Mouse (Mus musculus) right cerebral cortex, postnatal 10 days (tissue): ENCODE measurements at regions not wholly inside any gene's neighbourhood (a gene's known extent, or its start where the extent isn't known, plus 50 kb on each side); places are given as distances from the start of the nearest gene placed in this dataset.

Experiments
- DNase-seq, 2 experiments: peaks; one replicate each; pipeline ENCODE4 v3.0.0; 2021; ENCODE audit warnings: low spot score in 2 of 2

DNA sequence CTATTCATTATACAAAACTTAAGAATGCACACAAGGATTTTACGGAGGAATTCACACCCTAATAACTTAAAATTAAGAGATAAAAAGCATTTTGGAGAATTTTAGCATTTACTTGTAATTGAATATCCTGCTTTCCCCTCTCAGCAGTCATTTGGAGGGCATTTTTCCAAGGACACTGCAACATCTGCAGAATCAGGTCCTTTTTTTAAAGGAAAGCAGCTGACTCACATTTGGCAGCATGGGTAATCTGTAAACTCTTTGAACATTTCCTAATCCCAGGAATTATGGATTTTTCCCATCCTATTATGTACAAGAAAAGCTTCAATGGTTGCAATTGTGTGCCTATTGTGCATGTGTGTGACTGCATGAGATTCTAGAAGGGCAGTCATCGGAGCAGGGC lies 112.0 kb downstream of the Gm19410 start:
- no peak for DNase-seq

GRCm38 (mm10) chr8:35881810-35882209 lies 116.2 kb downstream of the Gm19410 start:
- DNase-seq = no peak

DNA sequence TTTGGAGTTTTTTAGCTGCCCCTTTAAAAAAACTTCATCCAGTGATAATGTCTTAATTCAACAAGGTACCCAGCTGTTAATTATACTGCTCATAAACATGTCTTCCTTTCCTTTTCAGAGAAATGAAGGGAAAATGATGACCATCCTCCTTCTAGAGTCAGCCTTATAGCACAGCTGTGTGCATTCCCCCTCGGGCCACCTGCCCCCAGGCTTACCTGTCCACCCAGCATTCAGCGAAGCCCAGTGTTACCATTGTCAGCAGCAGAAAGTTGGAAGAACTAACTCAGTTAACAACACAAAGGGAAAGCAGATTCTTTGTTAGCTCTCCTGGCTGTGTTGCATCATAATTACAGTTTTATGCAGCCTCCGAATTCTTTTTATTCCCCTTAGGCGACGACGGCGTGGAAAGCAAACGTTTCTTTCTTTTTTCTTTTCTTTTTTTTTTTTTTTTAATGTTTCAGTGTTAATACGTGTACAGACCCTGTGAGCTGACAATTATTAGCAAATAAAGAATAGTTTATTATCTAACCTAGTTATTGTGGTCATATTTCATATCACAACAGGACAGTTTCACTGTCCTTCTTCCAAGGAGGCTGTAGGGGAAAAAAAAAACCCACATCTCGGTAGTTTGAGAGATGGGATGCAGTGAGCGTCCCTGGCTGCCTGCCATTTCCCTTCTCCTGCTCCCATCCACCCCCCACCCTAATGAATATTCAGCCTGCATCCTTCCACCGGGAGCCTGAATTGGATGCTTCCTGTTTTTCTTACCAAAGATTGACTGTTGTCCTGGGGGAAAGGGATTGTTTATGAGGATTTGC lies 117.3 kb downstream of the Gm19410 start:
- peak; percentile 82 to 85 for DNase-seq

GRCm38 (mm10) chr8:35883456-35883780 lies 117.8 kb downstream of the Gm19410 start:
- no peak for DNase-seq

DNA sequence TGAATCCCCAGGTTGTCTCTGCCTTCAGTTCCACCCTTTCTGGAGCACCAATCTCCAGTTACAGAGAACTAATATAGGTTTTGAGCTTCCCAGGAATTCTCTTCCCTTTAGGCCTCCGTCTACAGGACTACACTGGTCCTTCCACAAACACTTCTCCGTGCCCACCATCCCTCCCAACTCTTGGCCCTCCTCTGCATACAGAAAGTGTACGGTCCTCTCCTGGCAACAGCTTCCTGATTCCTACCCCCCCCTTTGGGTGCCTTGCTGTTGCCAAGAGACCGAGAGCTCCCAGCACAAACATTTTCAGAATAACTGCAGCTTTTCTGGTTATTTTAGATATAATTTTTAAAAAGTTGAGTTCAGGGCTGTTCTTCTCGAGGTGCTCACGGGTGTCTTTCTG lies 119.0 kb downstream of the Gm19410 start:
- DNase-seq = peak; percentile 45 to 55

DNA sequence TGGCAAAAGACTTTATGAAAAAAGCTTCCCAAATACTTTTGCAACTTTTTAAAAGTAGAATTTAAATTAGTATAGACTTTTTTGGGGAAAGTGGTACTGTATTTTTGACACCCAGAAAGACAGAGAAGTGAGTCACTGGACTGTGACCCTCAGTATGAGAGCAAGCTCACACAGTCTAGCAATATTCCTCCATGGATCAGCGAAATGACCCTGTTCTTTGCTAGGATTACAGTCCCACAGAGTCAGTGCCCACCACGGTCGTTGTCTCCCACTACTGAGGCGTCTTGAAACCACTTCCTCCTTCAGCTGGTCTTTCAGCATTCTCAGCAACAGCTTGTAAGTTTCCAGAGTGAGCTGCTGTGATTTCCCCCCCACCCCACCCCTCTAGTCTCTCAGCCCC lies 124.5 kb downstream of the Gm19410 start:
- no peak for DNase-seq

GRCm38 (mm10) chr8:35891769-35892168 lies 126.2 kb downstream of the Gm19410 start:
- DNase-seq = no peak

- no peak for DNase-seq
Observed at GRCm38 (mm10) chr8:35898493-35898892, 132.9 kb downstream of the Gm19410 start.

DNA sequence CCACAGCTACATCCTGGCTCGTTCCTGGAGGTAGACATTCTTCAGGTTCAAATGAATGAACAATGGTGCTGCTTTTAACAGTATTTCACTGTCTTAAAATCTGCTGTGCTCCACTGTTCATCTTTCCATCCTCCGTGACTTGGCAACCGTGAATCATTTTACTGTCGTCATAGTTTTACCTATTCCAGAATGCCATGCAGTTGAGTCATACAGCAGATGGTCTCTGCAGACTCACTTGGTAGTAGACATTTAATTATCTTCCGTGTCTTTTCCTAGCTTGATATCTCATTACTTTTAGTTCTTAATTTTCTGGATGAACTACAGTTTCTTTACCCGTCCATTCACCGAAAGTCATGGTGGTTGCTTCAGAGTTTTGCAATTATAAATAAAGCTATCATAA lies 135.9 kb downstream of the Gm19410 start:
- peak in 1 of 2 experiments; percentile 37 for DNase-seq

- DNase-seq = no peak
Observed at GRCm38 (mm10) chr8:35904711-35905450, 139.3 kb downstream of the Gm19410 start.

- no peak for DNase-seq
Observed at GRCm38 (mm10) chr8:35907998-35908397, 142.4 kb downstream of the Gm19410 start.

GRCm38 (mm10) chr8:35912264-35912663 lies 146.7 kb downstream of the Gm19410 start:
- DNase-seq = no peak

DNA sequence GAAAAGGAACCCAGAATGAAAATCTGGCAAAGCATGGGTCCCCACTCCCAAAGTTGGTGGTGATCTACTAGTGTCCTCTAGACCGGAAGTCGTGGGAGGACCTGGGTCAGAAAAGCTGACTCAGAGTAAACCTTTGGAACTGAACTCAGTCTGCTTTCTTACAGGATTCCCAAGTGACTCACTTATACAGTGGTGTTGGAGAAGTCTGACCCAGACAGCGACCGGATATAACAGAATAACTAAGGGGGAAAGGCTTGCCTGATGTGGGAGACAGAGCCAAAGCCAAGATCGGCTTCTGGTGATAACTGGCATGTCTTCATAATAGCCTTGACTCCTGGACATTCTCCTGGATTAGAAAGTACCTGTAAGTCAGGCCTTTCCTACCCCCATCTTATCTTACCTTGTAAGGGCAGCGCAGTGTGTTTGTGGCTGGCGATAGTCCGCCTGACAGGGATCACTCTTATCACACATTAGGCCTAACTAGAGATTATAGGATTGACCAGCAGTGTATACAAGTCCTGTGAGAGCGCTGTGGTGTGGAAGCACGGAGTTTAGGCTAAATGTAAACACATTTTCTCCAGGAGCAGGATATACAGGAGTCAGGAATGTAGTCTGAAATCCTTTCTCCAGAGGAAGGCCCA lies 150.4 kb downstream of the Gm19410 start:
- no peak for DNase-seq

- DNase-seq = no peak
Observed at GRCm38 (mm10) chr8:35917573-35917972, 152.0 kb downstream of the Gm19410 start.

DNA sequence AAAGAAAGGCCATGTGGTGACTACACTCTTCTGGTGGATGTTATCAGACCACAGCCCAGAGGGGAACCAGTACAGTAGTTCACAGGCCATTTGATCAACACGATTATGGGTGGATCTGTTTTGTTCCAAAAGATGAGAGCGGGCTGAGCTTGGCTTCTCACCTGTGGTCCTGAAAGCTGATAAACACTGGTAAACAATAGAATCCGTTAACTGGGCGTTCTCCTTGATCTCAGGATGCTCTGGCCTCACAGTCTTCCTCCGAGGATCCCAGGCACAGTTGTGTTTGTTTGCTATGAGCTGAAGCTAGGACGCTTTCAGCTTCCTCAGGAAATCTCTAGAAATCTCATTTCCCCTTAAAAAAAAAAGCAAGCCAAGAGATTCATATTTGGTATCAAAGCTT lies 153.9 kb downstream of the Gm19410 start:
- DNase-seq = no peak

DNA sequence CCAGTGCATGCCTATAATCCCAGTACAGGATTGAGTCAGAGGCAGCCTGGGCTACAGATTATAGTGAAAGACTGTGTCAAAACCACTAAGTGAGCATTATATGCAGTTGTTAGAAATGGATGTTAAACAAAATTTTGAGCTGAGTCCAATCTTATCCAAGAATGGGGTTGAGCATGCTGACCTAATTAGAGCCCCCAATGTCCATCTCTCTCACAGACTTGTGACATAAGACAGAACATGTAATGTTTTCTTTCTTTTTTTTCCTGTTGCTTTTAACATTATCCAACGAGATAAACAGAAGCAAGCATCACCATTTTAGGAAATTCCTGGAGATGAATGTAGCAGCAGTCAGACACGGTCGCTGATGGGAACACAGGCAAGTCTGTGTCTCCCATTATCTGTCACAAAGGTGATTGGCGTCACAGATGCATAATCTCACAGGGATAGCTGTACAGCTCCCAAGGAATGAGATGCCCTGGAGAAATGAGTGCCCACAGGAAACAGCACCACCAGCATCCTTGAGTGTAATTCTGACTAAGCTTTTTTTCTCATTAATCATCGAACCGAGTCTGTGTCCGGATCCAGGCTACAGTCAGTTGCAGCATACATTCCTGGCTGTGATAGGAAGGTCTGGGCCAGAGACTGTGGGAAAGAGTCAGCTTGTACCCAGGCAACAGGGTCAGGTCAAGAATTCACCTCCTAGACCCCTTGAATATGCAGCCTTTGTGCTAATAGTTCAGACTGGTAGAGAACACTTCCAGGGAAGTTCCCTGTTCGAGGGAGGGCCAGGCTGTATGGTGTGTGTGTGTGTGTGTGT lies 154.5 kb downstream of the Gm19410 start:
- no peak for DNase-seq

DNA sequence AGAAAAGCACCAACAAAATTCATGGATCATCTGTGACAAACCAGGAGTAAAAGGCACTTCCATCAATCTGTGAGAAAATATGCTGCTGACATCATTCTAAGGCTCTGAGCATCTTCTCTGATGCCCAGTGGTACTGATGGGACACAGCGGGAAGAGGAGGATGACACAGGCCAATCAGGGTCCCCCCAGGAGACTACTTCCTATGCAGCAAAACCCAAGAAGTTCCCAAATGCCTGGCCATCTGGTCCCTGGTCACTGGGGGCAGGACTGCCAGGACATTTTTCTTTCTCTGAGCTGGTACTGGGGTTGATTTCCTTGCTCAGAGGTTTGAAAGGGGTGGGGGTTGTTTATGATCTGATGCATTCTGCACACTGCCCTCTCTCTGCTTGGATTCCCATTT lies 158.4 kb downstream of the Gm19410 start:
- no peak for DNase-seq

GRCm38 (mm10) chr8:35927408-35927871 lies 161.8 kb downstream of the Gm19410 start:
- DNase-seq = no peak

DNA sequence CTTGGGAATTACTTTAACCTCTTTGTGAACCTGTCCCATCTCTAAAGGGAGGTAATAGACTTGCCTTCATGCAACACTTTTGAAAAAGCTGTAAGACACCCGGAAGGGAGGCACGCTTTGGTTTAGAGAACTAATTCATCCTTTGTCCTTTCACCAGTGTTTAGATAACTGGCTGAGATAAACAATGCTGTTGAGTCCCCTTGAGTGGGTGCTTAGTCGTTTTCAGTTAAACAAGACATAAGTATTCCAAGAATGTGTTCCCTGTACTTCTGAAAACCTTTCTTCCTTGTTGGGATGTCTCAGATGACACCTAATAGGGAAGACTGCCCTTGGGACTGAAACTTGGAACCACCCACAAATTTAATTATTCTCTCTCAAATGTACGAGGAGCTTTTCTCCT lies 164.7 kb downstream of the Gm19410 start:
- DNase-seq = no peak

DNA sequence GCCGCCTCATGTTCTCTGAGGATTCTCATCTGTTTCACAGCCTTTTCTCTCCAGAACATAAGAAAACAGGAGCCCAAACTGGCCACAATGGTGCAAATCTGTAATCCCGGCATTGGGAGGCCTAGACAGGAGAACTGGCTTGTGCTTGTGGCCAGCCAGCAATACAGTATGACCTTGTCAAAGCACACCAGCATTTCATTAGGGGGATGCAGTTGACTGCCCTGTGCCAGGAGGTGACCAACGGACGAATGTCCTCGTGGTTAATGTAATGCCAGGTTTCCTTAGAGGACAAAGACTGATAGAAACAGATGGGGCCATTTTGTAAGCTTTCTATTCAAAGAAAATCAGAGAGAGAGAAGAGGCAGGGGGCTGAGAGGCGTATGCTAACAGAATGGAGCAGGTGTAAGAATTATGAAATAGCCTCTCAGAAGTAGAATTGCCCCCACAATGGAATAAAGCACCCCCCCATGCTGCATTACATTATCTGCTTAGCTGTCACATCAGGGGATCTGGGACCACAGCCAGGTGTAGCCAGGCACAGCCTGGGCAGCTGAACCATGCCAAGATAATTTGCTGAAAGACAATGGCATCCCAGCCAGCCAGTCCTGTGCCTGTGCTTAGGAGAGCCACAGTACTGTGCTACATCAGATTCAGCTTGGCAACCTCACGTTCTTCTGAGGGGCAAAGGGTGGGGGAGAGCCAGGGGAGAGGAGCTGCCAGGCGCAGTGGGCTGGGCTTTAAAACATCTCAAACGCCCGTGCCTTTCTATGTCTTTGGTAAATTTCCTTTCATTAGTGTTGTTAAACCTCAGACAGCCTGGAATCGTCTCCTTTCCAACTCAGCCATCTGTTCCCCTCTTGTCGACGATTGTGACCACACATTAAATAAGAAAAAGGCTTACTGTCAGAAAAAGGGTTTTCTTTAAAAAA lies 167.9 kb downstream of the Gm19410 start:
- peak; percentile 84 to 87 for DNase-seq

DNA sequence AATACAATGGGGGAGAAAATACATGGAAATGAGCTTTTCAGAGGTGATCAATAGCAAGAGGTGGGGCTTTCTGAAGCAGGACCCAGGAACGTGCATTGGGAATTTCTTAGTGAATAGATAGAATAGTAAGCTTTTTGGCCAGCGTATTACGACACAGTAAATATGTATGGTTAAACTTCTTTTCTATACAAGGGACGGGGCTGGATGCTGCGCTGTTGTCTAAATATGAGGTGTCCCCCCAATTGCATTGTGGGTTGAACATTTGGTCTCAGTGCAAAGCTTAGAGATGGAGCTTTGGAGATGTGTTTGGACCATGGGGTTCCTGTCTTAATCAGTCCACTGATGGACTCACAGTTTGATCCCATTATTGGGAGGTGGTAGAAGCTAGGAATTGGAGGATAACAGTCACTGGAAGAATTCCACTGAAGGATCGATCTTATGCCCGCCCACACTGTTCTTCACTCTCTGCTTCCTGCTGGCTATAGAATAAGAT lies 168.6 kb downstream of the Gm19410 start:
- DNase-seq = no peak
